Mouse (Mus musculus): ENCODE results near the gene Rnf114. TPM values are rescaled to one million over a fixed set of nuclear protein-coding genes. Genes with fewer than 3 reads are reported as not detected.

The Rnf114 gene
- total and polyA plus RNA-seq, 3 experiments, result 40.8 to 50.4 (median 45.6) TPM

- in situ Hi-C loops (cut with MboI; ENCODE audit: low pct_ligation_motif_present, low pct_unique_long_range_greater_than_20kb, low sequenced_read_pairs), result no loop called here
- H3K4me2 ChIP-seq (ENCODE audit: insufficient read depth, low read depth, poor library complexity, severe bottlenecking), result no peak overlapping the region
- no peaks in the 10 kb centered on the region for H3K9me3 ChIP-seq (replicated peaks; ENCODE audit: low read length)
- no peak overlapping the region for H3K27ac ChIP-seq (ENCODE audit: insufficient read depth, low read depth)
- H3K79me2 ChIP-seq (replicated peaks; ENCODE audit: control insufficient read depth, extremely low read depth, insufficient read depth, poor library complexity, severe bottlenecking), result no peaks in the 10 kb centered on the region
- H3K9ac ChIP-seq (ENCODE audit: insufficient read depth, low read depth), result no peak overlapping the region
- no peak overlapping the region for H3K4me3 ChIP-seq (replicated peaks in 1 of 3; ENCODE audit: low read depth in 2 of 3, low read length in 2 of 3, poor library complexity in 1 of 3)
- dilution Hi-C loops (cut with MboI; ENCODE audit: extremely low pct_ligation_motif_present, extremely low pct_unique_long_range_greater_than_20kb, low sequenced_read_pairs), result no loop called here
- no peaks in the 10 kb centered on the region for H3K27me3 ChIP-seq (replicated peaks)
- H3K4me1 ChIP-seq (ENCODE audit: control insufficient read depth in 1 of 2, insufficient read depth in 2 of 2), result peaks cover 3 to 16% of the 10 kb centered on the region in 2 experiments; a peak in 2 of 4 replicates
- peaks cover 50 to 83% of the 10 kb centered on the region in 2 experiments for H3K36me3 ChIP-seq (replicated peaks in 1 of 2; ENCODE audit: control insufficient read depth in 1 of 2, insufficient read depth in 1 of 2, low read length in 1 of 2)
- TF ChIP-seq MAX (IDR thresholded peaks at IDR 0.05; ENCODE audit: low read length) (no peak), IRF4 (IDR thresholded peaks at IDR 0.05; ENCODE audit: low read depth, low read length) (no peak), ZNF384 (IDR thresholded peaks at IDR 0.05; ENCODE audit: low read depth, low read length) (no peak), ZKSCAN1 (IDR thresholded peaks at IDR 0.05; ENCODE audit: borderline replicate concordance, low read depth, low read length) (no peak), POLR2A (IDR thresholded peaks at IDR 0.05; ENCODE audit: low read depth, low read length) (0 out of 2 replicates have a peak, but pooled peaks have one; percentile 14), RCOR1 (conservative IDR thresholded peaks at IDR 0.05; ENCODE audit: low read depth, low read length) (no peak), POLR2AphosphoS2 (IDR thresholded peaks at IDR 0.05; ENCODE audit: low read depth, low read length) (no peak)
- DNase-seq (ENCODE audit: extremely low read depth), result no peak
These were observed 14.3 kb upstream of the Rnf114 start for GRCm38 (mm10) chr2:167478128-167478527.

- TF ChIP-seq NRF1 (IDR thresholded peaks at IDR 0.05; ENCODE audit: low read depth, low read length) (no peak), CHD1 (IDR thresholded peaks at IDR 0.05; ENCODE audit: low read depth, low read length) (no peak), ELF1 (IDR thresholded peaks at IDR 0.05; ENCODE audit: low read depth, low read length) (no peak), RCOR1 (conservative IDR thresholded peaks at IDR 0.05; ENCODE audit: low read depth, low read length) (no peak), MYC (IDR thresholded peaks at IDR 0.05; ENCODE audit: low read depth, low read length) (no peak), ZMIZ1 (IDR thresholded peaks at IDR 0.05; ENCODE audit: low read depth, low read length) (no peak), JUN (IDR thresholded peaks at IDR 0.05; ENCODE audit: insufficient read depth, low read depth, low read length) (no peak), EP300 (IDR thresholded peaks at IDR 0.05; ENCODE audit: low read length) (no peak), HCFC1 (IDR thresholded peaks at IDR 0.05; ENCODE audit: low read depth, low read length) (no peak), PAX5 (IDR thresholded peaks at IDR 0.05; ENCODE audit: low read length) (no peak), BHLHE40 (IDR thresholded peaks at IDR 0.05; ENCODE audit: low read depth, low read length) (no peak)
- 0 out of 2 replicates have a peak, but pooled peaks cover 3% of the 10 kb centered on the region for H3K79me2 ChIP-seq (replicated peaks; ENCODE audit: control insufficient read depth, extremely low read depth, insufficient read depth, poor library complexity, severe bottlenecking)
- H3K4me2 ChIP-seq (ENCODE audit: insufficient read depth, low read depth, poor library complexity, severe bottlenecking), result no peak overlapping the region
- dilution Hi-C loops (cut with MboI; ENCODE audit: extremely low pct_ligation_motif_present, extremely low pct_unique_long_range_greater_than_20kb, low sequenced_read_pairs), result no loop called here
- no peak for DNase-seq (ENCODE audit: extremely low read depth)
- no peak overlapping the region for H3K9ac ChIP-seq (ENCODE audit: insufficient read depth, low read depth)
- in situ Hi-C loops (cut with MboI; ENCODE audit: low pct_ligation_motif_present, low pct_unique_long_range_greater_than_20kb, low sequenced_read_pairs), result no loop called here
- no peak overlapping the region for H3K27ac ChIP-seq (ENCODE audit: insufficient read depth, low read depth)
- no peaks in the 10 kb centered on the region for H3K9me3 ChIP-seq (replicated peaks; ENCODE audit: low read length)
- H3K4me1 ChIP-seq (ENCODE audit: control insufficient read depth in 1 of 2, insufficient read depth in 2 of 2), result peaks cover 3 to 16% of the 10 kb centered on the region in 2 experiments; a peak in 2 of 4 replicates
- H3K27me3 ChIP-seq (replicated peaks), result no peaks in the 10 kb centered on the region
- H3K4me3 ChIP-seq (replicated peaks in 1 of 3; ENCODE audit: low read depth in 2 of 3, low read length in 2 of 3, poor library complexity in 1 of 3), result no peak overlapping the region
- H3K36me3 ChIP-seq (replicated peaks in 1 of 2; ENCODE audit: control insufficient read depth in 1 of 2, insufficient read depth in 1 of 2, low read length in 1 of 2), result peaks cover 50 to 83% of the 10 kb centered on the region in 2 experiments
These were observed 12.9 kb upstream of the Rnf114 start for GRCm38 (mm10) chr2:167479501-167479900.
